Mouse (Mus musculus) right cerebral cortex, postnatal 36 days (tissue): ENCODE data around the gene Mtrf1.
"Not testable (repeated sequence)": the region's sequence is repeated elsewhere in the genome, so short reads cannot be mapped to it uniquely, and the experiment has no call there.

Source experiments
- DNase-seq, 2 experiments: peaks; one replicate each; pipeline ENCODE4 v3.0.0; 2022; ENCODE audit warnings: low spot score in 2 of 2, mixed read lengths in 1 of 2

Gene Mtrf1

GRCm38 (mm10) chr14:79397321-79398122, at the start of gene Mtrf1:
Gene Mtrf1, plus strand, starts transcription at chr14:79397772.
- DNase-seq, result peak; percentile 61 to 70

GRCm38 (mm10) chr14:79358055-79358454, 39.5 kb upstream of the Mtrf1 start:
- no peak for DNase-seq

GRCm38 (mm10) chr14:79377041-79377440, 20.5 kb upstream of the Mtrf1 start:
- no peak for DNase-seq

GRCm38 (mm10) chr14:79383120-79383519, 14.5 kb upstream of the Mtrf1 start:
- DNase-seq, result no peak

GRCm38 (mm10) chr14:79388304-79388703, 9.3 kb upstream of the Mtrf1 start:
- DNase-seq, result no peak

- no peak for DNase-seq
Observed at GRCm38 (mm10) chr14:79389438-79390264, 7.9 kb upstream of the Mtrf1 start.

GRCm38 (mm10) chr14:79390265-79390926, 7.2 kb upstream of the Mtrf1 start, which contains the start of gene Naa16:
Gene Naa16, minus strand, starts transcription at chr14:79390778.
- DNase-seq, result peak; percentile 85 to 89

- DNase-seq, result no peak
Observed at GRCm38 (mm10) chr14:79393289-79393688, 4.3 kb upstream of the Mtrf1 start.

- DNase-seq, result no peak
Observed at GRCm38 (mm10) chr14:79394564-79394963, 3.0 kb upstream of the Mtrf1 start.

- no peak for DNase-seq
Observed at GRCm38 (mm10) chr14:79407641-79408040, 10.1 kb downstream of the Mtrf1 start.

GRCm38 (mm10) chr14:79409278-79409830, 11.8 kb downstream of the Mtrf1 start:
- DNase-seq, result no peak

- no peak for DNase-seq
Observed at GRCm38 (mm10) chr14:79410662-79411061, 13.1 kb downstream of the Mtrf1 start.

GRCm38 (mm10) chr14:79413121-79413520, 15.5 kb downstream of the Mtrf1 start:
- DNase-seq, result no peak

GRCm38 (mm10) chr14:79420083-79420685, 22.6 kb downstream of the Mtrf1 start:
- no peak for DNase-seq

- DNase-seq, result peak; percentile 90 to 92
Observed at GRCm38 (mm10) chr14:79425979-79426729, 28.6 kb downstream of the Mtrf1 start, which contains the start of gene Kbtbd7. Gene Kbtbd7, plus strand, starts transcription at chr14:79426511.

GRCm38 (mm10) chr14:79426730-79427365, 29.3 kb downstream of the Mtrf1 start:
- DNase-seq, result not testable (repeated sequence)

- no peak for DNase-seq
Observed at GRCm38 (mm10) chr14:79434068-79434467, 36.5 kb downstream of the Mtrf1 start.

- DNase-seq, result no peak
Observed at GRCm38 (mm10) chr14:79440655-79441054, 43.1 kb downstream of the Mtrf1 start.

GRCm38 (mm10) chr14:79441441-79441840, 43.9 kb downstream of the Mtrf1 start:
- DNase-seq, result no peak

GRCm38 (mm10) chr14:79444601-79445000, 47.0 kb downstream of the Mtrf1 start:
- DNase-seq, result no peak
